Mouse (Mus musculus): ENCODE measurements at regions not wholly inside any gene's neighbourhood (a gene's known extent, or its start where the extent isn't known, plus 50 kb on each side); places are given as distances from the start of the nearest gene placed in this dataset.

DNA sequence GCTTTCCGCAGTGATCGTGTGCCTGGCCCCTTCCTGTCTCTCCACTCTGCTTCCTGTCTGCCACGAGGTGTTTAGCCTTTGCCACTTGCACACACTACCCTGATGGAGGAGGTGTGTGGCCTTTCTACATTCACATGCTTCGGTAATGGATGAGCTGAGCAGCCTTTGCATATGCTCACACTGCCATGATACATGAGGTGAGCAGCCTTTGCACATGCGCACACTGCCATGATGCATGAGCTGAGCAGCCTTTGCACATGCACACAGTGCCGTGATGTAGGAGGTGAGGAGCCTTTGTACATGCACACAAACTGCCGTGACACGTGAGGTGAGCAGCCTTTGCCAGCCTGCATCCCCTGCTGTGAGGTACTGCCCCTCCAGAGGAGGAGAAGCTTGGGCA lies 58.3 kb downstream of the Erv3 start:
- in situ Hi-C loops (cut with MboI, MseI) = loop anchor here (10.0 kb wide), 1 partner anchor 236 kb away; the partner anchor contains the start of gene Adra1d

DNA sequence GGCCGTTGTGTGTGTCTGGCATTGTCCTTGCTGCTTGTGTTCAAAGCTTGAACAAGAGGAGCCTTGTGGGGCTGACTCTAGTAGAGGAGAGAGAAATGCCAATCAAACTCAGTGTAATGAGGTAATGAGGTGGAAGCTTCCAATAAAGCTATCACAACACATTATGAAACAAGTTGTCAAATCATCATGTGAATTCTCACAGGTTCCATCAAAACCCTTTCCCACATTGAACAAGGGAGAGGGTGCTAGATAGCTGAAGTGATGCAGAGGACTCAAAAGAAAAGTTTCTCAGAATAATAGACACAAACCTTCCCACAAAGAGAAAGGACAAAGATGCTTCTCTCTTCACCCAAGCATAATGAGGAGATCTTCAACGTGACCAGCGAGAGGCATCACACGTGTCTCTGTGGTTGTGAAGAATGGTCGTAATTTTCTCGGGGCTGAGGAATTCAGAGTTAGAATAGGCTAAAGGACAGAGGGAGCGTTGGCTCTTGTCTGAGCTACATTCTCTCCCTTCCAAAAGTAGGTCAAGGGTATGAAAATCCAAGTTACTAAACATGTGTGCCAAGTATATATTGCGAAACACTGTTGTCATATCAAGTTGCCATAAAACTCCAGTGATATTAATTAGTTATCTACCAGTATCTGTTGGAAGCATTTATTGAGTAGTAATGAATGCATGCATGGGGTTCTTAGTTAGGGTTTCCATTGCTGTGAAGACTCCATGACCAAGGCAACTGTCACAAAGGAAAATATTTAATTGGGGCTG lies 59.2 kb downstream of the Erv3 start:
- in situ Hi-C loops (cut with MboI, MseI) = loop anchor here (10.0 kb wide), 1 partner anchor 236 kb away; the partner anchor contains the start of gene Adra1d

- in situ Hi-C loops (cut with MboI, MseI) = no loop called here
Observed at GRCm38 (mm10) chr2:131799486-131799885, 60.1 kb downstream of the Erv3 start.

DNA sequence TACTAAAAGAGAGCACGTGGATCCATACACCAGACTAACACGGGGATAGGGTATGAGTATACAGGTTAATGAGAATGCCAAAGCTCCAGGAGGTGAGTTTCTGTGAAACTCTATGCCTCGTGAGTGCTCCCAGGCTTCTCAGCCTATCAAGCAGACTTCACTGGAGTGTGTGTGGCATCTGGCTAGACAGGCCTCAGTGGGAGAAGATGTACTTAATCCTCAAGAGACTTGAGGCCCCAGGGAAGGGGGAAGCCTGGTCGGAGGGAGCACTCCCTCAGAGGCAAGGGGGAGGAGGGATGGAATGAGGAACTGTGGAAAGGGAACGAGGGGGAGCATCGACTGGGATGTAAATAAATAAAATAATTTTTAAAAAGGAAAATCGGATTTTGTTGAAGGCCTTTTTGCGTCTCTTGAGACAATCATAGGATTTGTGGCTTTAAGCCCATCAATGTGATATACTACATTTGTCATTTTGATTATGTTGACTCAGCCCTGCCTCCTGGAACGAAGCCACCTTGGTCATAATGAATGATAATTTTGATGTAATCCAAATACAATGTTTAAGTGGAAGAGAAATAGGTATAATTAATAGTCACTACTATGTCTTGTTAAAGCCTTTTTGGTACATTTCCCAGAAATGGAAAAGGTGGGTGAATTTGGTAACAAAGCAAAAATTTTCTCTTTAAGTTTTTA lies 62.4 kb downstream of the Erv3 start:
- in situ Hi-C loops (cut with MboI, MseI) = no loop called here

DNA sequence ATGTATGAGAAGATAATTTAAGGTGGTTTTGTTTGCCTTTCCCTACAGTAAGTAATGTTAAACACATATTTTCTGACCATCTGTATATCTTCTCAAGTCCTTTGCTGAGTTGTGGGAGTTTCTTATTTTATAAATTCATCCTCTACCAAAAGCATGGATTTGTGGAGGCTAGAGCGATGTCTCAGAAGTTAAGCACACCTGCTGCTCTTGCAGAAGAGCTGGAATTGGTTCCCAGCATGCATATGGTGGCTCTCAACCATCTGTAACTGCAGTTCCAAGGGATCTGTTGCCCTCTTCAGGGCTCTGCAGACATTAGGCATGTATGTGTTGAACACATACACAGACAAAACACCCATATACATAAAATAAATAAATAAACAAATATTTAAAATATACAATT lies 84.2 kb downstream of the Erv3 start:
- in situ Hi-C loops (cut with MboI, MseI) = no loop called here

GRCm38 (mm10) chr2:131773691-131774090 lies 85.9 kb downstream of the Erv3 start:
- in situ Hi-C loops (cut with MboI, MseI) = no loop called here

DNA sequence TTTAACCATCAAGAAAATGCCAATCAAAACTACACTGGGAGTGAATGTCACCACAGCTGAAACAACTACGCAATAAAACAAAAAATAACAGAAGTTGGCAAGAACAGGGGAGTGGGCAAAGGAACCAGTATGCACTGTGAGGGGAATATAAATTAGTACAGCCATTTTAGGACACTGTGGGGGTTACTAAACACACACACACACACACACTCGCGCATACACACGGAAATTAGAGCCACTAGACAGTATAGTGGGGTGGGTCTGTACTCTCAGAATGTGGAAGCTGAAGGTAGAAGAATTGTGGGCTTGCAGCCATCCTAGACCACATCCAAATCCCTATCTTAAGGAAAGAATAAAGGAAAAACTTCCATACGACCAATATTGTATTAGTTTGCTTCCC lies 87.4 kb downstream of the Erv3 start:
- in situ Hi-C loops (cut with MboI, MseI) = no loop called here

DNA sequence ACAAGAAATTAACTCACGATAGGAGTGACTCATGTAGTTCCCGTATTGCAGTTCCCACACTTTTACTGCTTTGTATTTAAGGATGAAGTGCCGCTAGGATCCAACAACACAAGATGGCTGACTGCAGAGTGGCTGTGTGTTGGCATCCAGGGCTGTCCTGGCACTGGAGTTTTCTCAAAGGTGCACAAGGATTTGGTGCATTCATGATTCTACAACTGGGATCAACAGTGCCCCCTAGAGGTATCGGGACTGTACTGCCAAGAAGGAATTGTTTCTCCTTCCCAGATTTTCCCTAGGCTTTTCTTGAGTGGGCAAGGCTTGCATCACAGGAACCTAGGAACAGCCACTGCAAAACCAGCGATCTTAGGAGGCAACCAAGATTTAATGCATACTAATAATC lies 88.7 kb downstream of the Erv3 start:
- in situ Hi-C loops (cut with MboI, MseI) = no loop called here

GRCm38 (mm10) chr2:131769656-131770210 lies 89.8 kb downstream of the Erv3 start:
- in situ Hi-C loops (cut with MboI, MseI) = no loop called here

DNA sequence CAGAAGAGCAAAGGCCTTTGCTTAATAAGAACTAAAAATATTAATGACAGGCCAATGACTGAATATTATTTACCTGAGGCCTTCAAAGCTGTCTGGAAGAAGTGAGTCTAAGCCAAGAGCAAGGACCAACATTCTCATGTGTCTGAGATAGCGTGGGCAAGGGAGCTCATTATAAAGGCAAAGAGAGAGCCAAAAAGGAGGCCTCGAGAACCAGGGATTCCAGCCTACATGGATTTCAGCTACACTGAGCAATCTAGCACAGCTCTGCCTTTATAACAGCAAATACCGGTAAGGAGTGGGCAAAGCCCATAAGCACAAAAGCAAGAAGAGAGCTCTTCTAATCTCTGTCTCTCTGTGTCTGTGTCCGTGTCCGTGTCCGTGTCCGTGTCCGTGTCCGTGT lies 93.0 kb downstream of the Erv3 start:
- in situ Hi-C loops (cut with MboI, MseI) = no loop called here

GRCm38 (mm10) chr2:131761507-131761906 lies 98.0 kb downstream of the Erv3 start:
- in situ Hi-C loops (cut with MboI, MseI) = no loop called here

GRCm38 (mm10) chr2:131757183-131757903 lies 102.2 kb downstream of the Erv3 start:
- in situ Hi-C loops (cut with MboI, MseI) = no loop called here

GRCm38 (mm10) chr2:131755107-131755506 lies 104.4 kb downstream of the Erv3 start:
- in situ Hi-C loops (cut with MboI, MseI) = no loop called here

- in situ Hi-C loops (cut with MboI, MseI) = no loop called here
Observed at GRCm38 (mm10) chr2:131753436-131753835, 106.1 kb downstream of the Erv3 start.

- in situ Hi-C loops (cut with MboI, MseI) = no loop called here
Observed at GRCm38 (mm10) chr2:131750679-131751078, 108.9 kb downstream of the Erv3 start.

GRCm38 (mm10) chr2:131750206-131750605 lies 109.3 kb downstream of the Erv3 start:
- in situ Hi-C loops (cut with MboI, MseI) = no loop called here

DNA sequence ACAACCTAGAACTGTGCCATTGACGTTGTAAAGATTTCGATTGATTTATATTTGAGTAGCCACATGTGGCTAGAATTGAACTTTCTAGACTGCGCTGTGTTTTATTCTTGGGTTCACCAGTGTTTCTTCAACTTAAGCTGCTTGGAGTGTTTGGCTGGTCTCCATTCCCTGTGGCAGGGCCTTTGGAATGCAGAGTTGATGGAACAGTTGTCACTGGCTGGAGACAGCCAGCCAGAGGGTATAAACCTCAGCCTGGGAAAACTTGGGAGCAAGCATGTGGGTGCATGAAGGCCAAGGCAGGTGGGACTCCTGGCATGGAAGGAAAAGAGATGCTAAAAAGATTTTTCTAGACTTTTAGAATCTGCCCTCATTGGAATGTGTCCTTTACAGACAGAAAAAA lies 109.8 kb downstream of the Erv3 start:
- in situ Hi-C loops (cut with MboI, MseI) = no loop called here

DNA sequence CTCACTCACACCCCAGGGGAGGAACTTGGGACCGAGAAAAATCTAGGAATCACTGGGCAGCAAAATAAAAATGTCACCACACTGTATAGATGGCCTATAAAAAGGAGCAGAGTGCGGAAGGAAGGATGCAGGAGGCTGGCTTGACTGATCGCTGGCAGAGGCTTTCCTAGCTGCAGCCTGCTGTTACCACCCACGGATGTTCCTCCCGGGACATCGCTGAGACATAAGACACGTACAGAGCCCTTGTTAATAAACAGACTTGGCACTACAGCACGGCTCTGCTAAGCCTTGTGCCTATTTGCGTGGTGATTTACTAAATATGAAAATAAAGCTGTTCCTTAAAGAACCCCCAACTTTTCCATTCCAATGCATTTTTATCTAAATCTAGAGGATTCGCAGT lies 110.8 kb downstream of the Erv3 start:
- in situ Hi-C loops (cut with MboI, MseI) = no loop called here

- in situ Hi-C loops (cut with MboI, MseI) = no loop called here
Observed at GRCm38 (mm10) chr2:131747707-131748106, 111.8 kb downstream of the Erv3 start.

DNA sequence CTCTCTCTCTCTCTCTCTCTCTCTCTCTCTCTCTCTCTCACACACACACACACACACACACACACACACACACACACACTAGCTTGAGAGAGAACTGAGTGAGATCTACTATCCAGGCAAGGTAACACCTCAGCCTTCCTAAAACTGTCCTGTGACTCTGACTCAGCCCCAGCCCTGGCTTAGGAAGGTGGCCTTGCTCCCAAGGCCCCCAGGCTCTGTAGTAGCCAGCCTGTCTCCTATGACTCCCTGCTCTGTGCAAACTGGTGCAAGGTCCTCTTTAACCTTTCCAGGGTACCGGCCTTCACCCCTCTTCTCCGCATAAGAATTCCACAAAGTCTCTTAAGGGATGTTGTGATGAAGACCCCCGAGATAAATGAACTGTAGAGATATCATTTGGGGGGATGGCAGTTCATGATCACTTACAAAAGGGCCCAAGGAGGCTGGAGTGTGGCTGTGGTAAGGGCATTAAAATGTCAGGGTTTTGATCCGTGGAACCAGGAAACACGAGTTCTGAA lies 114.1 kb downstream of the Erv3 start:
- in situ Hi-C loops (cut with MboI, MseI) = no loop called here

DNA sequence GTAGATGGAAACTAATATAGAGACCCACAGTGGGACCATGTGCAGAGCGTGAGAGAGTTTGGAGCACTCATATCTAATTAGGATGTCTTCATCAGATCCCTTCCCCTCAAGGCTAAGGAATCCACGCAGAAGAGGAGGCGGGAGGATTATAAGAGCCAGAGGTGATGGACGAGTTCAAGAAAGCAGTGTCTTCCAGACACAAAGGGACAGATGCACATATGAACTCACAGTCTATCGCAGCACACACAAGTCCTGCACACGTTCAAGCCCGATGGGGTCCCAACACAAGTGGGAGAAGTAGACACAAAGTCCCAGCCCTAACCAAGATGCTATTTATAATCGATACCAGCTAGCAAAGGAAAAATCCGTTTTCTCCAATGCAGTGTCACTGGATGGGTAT lies 114.6 kb downstream of the Erv3 start:
- in situ Hi-C loops (cut with MboI, MseI) = no loop called here

GRCm38 (mm10) chr2:131740456-131740855 lies 119.1 kb downstream of the Erv3 start:
- in situ Hi-C loops (cut with MboI, MseI) = no loop called here

Measured in T-helper 1 cell (primary cell).